Mouse (Mus musculus): ENCODE results near the gene Samd14. TPM values are rescaled to one million over a fixed set of nuclear protein-coding genes. Genes with fewer than 3 reads are reported as not detected.
A peak's percentile ranks its signal among the peaks of the same experiment; 100 is the strongest.
"Not testable (repeated sequence)": the region's sequence is repeated elsewhere in the genome, so short reads cannot be mapped to it uniquely, and the experiment has no call there.

Gene Samd14
- polyA plus RNA-seq (2017; shearing (Covaris generic)) = under 1 TPM; 0.18 to 0.61 (median 0.46) TPM

- ATAC-seq = peak; percentile 22
Observed at GRCm38 (mm10) chr11:95009629-95010014, at the start of gene Samd14. Gene Samd14 (plus strand): TSS chr11:95009879.

- ATAC-seq = no peak
Observed at GRCm38 (mm10) chr11:94962534-94963101, 47.1 kb upstream of the Samd14 start.

GRCm38 (mm10) chr11:94967419-94967818, 42.3 kb upstream of the Samd14 start, which contains the start of gene Hils1:
Gene Hils1 (plus strand): TSS chr11:94967593.
- ATAC-seq = no peak

DNA sequence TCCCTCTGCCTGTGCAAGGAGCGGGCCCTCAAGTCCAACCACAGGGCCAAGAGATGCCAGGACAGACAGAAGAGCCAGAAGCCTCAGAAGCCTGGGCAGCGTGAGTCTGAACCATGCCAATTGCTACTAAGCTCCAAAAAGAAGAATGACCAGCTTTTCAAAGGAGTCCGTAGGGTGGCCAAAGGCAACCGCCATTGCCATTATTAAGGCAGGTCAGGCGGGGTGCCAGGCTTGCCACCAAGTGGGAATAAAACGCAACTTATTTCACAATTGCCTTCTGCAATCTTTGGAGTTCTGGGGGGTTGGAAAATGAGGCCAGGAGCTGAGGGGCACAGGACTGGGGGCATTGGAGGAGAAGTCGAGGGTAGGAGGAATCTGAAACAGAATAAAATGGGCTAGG, 41.5 kb upstream of the Samd14 start:
- no peak for ATAC-seq

DNA sequence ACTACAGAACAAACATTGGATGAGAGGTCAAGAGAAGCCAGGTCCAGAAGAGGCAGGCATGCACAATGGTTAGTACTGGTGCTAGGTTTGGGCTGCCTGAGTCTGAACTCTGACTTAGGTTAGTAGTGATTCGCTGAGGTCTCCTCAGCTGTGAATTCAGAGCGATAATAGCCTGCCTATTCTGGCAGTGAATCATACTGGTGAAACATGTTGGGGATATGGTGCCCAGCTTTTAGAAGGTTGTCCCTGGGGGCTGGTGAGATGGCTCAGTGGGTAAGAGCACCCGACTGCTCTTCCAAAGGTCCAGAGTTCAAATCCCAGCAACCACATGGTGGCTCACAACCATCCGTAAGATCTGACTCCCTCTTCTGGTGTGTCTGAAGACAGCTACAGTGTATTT, 40.0 kb upstream of the Samd14 start:
- not testable (repeated sequence) for ATAC-seq

GRCm38 (mm10) chr11:94970210-94970943, 39.3 kb upstream of the Samd14 start:
- ATAC-seq = no peak

DNA sequence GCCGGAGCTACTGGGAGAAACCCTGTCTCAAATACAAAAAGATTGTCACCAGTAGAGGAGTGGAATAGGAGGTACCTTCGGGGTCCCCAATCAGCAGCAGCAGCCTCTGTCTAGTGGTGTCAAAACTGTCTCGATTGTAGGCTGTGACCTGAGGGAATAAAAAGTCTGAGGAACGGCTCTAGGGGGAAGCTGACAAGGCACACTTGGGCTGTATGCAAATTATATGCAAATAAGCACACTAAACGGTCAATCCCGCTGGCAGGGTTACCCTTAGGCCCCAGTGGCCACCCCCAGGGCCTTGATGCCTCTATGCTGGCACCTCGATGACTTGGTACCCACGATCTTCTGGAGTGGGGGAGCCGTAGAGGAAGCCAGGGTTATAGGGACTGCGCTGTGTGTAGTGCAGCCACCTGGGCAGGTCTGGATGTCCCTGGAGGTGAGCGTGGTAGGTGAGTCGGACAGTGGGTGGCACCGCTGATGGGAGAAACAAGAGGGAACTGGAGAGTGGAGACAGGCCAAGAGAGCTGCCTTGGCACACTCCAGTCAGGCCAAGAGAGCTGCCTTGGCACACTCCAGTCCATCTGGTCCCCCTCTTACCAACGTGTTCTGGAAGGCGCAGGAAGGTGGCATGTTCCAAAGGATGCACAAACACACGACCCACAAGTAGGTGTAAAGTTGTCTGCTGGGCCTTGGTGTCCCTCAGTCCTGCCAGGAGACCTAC, 37.6 kb upstream of the Samd14 start:
- no peak for ATAC-seq

DNA sequence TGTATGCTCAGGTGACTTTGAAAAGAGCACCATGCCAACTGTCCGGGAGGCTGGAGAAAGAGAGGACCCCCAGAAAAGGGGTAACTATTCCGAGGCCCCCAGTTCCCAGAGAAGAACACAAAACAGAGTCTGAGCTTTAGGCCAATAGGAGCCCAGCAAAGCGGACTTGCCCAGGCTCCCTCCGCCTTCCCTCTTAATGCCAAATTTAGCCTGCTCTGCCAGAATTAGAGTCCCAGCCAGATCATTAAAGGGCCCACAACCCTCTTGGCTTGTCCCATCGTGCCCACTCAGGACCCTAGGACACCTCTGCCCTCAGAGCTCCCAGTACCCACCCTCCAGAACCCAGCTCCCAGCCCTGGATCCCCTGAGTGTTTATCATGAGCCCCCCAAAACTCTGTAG, 36.8 kb upstream of the Samd14 start:
- no peak for ATAC-seq

GRCm38 (mm10) chr11:94973313-94973712, 36.4 kb upstream of the Samd14 start:
- ATAC-seq = no peak

GRCm38 (mm10) chr11:94974951-94975350, 34.7 kb upstream of the Samd14 start:
- no peak for ATAC-seq

GRCm38 (mm10) chr11:94976199-94976598, 33.5 kb upstream of the Samd14 start, which contains the start of gene Sgca:
Gene Sgca (minus strand): TSS chr11:94976327.
- no peak for ATAC-seq

DNA sequence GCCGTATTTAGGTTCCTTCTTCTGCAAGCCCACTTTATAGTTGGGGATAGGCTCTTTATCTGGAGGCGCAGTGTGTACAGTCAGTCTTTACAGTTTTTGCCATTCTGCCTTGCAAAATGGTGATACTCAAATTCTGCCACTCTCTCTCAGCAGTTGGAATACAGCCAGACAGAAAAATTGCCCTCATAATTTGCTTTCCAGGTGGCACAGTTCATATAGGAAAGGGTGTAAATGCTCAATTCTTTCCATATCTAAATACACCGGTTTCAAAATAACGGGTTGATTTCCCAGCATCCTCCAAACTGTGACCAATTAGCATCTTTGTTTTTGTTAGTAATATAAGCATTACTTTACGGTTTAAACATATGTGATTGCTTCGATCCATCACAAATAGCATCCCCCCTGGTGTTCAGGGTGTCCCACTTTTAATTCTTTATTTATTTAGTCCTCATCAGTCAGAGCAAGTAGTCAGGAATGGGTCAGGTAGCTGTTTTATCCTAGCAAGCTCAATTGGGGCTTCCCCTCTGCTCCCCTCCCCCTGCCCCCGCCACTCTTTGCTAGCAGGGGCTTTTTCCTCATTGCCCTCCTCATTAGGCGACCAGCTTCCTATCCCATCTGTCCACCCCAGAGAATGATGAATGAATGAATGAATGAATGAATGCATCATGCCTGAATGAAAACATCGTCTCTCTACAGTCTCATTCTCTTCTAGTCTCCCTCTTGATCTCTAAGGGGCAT, 31.3 kb upstream of the Samd14 start:
- ATAC-seq = no peak

DNA sequence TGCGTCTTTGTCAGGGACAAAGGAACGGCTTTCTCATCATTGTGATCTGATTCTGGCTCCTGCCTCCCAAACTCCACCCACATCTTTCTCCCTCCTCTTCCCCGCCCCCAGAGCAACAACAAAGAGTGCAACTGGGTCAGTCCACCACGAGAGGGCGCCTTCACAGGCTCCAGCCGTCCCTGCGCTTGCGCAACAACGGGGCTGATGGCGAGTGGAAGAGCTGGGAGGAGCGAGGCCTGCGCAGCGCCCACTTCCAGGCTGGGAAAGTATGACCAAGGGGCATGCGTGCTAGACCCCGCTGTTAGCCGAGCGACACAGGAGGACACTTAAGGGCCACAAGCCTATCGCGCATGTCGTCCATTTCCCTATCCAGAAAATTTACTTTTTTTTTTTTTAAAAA, 30.7 kb upstream of the Samd14 start:
- ATAC-seq = peak; percentile 99

- ATAC-seq = no peak
Observed at GRCm38 (mm10) chr11:94979462-94980179, 30.1 kb upstream of the Samd14 start.

DNA sequence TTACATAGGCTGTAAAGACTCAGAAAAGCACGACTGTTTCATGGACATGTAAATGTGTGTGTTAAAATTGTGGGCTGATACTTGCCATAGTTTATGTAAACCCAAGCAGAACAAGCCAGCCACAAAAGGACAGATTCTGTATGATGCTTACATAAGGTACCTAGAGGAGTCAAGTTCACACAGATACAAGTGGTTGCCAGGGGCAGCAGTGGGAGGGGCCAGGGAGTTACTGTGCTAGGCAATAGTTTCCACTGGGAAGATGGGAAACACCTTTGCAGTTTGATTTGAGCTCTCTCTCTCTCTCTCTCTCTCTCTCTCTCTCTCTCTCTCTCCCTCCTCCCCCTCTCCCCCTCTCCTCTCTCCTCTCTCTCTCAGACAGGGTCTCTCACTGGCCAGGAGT, 24.5 kb upstream of the Samd14 start:
- no peak for ATAC-seq

GRCm38 (mm10) chr11:94985822-94986221, 23.9 kb upstream of the Samd14 start:
- ATAC-seq = no peak

- ATAC-seq = no peak
Observed at GRCm38 (mm10) chr11:94986435-94986834, 23.2 kb upstream of the Samd14 start.

GRCm38 (mm10) chr11:94987341-94987740, 22.3 kb upstream of the Samd14 start:
- ATAC-seq = no peak

GRCm38 (mm10) chr11:94987851-94988250, 21.8 kb upstream of the Samd14 start:
- ATAC-seq = no peak

GRCm38 (mm10) chr11:94988780-94989561, 20.7 kb upstream of the Samd14 start:
- no peak for ATAC-seq

DNA sequence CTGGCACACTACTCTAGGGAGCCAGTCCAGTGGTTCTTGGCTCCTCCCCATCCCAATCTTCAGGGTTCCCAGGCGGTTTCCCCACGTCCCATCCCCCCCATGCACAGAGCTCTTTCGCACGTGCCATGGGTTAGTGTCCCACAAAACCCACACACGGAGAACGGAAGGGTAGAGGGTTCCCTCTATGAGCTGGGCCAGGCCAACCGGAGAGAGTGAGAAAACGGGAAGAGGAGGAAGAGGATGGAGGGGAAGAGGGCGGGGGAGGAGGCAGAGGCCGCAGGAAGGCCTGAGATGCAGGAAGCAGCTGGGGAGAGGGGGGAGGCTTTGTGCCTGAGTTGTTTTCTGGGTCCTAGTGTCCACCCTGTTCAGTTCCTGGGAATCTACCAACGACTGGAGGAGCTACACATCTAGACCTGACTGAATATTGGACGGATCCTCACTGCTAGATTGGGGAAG, 20.1 kb upstream of the Samd14 start:
- peak; percentile 60 for ATAC-seq

Data from inflammation-experienced regulatory T-cells, adult 6 months (primary cell).